Mouse (Mus musculus) mouse embryonic stem cell (cell line): ENCODE results near the gene Sowaha.

ENCODE experiments used
- in situ Hi-C, 2 experiments: fragments of 300-500 bp; cut with MboI; formaldehyde crosslinking; loops; 1 replicate in 1 of 2; 3 replicates in 1 of 2; pipeline ENCODE4 v1.14.3; 2019 to 2020; ENCODE audit warnings: low sequenced_read_pairs in 2 of 2, low pct_unique_long_range_greater_than_20kb in 1 of 2, mixed read lengths in 1 of 2; ENCODE audit not compliant: unreplicated experiment in 1 of 2

The Sowaha gene

DNA sequence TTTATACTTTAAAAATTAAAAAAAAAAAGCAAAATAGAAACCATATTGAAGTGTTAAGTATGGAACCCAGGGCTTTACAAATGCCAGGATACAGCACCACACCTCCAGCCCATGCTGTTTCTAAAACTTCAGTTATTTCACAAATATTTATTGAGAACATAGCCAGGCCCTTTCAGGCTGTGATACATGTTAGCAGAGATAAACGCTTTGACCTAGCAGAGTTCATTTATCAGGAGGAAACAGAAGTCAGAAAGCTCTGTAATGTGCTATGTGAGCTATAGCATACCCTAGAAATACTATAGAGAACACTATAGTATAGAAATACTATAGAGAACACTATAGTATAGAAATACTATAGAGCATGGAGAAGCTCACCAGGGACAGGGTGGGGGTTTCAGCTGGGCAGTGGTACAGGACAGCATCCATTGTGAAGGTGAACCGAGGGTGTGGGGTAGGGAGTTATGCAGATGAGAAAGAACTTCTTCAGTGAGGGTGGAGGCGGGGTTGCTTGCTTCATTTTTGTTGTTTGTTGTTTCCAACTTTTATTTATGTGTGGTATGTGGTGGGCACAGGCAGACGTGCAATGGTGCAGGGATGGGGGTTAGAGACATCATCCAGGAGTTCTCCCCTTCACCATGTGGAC is 1.1 kb upstream of the Sowaha start:
- in situ Hi-C loops = no loop called here

DNA sequence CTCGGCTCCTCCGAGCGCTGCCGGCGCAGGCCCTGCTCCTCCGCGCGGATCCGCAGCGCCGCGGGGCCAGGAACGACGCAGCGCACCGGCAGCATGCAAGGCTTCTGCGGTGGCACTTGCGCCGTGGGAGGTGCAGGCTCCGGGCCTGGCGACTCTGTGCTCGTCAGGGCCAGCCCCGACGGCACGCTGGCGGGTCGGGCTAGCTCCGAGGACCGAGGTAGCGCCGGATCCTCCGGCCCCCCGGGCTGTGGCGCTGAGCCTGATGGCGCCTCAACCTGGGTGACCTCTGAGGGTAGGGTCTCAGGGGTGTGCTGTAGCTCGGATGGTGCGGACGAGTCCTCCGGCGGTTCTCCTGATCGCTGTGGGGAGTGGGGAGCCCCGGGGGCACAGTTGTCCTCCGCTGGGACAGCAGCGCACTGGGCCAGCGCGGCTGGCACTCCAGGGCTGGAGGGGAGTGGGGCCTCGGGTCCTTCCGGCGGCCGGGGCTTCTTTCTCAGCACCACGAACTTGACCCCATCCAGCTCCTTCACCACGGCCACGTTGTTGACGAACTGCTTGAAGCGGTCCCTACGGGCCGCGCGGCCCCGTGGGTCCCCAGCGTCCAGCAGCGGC is 797 bp downstream of the Sowaha start:
- in situ Hi-C loops = loop anchor here in 1 of 2 experiments (5.0 kb wide), 1 partner anchor 143 kb away; no protein-coding TSS in a partner anchor

- in situ Hi-C loops = loop anchor here in 1 of 2 experiments (5.0 kb wide), 1 partner anchor 144 kb away; no protein-coding TSS in a partner anchor
Observed at GRCm38 (mm10) chr11:53478383-53479170, 1.5 kb downstream of the Sowaha start.

- in situ Hi-C loops = loop anchor here in 1 of 2 experiments (5.0 kb wide), 1 partner anchor 144 kb away; no protein-coding TSS in a partner anchor
Observed at GRCm38 (mm10) chr11:53477833-53478232, 2.2 kb downstream of the Sowaha start.

GRCm38 (mm10) chr11:53475620-53476019 is 4.5 kb downstream of the Sowaha start:
- in situ Hi-C loops = loop anchor here in 1 of 2 experiments (5.0 kb wide), 1 partner anchor 147 kb away; no protein-coding TSS in a partner anchor

- in situ Hi-C loops = no loop called here
Observed at GRCm38 (mm10) chr11:53472709-53473108, 7.4 kb downstream of the Sowaha start.

- in situ Hi-C loops = no loop called here
Observed at GRCm38 (mm10) chr11:53469968-53470695, 9.9 kb downstream of the Sowaha start, which contains the start of gene Gm9837. Gene Gm9837 (minus strand): TSS chr11:53470479.

DNA sequence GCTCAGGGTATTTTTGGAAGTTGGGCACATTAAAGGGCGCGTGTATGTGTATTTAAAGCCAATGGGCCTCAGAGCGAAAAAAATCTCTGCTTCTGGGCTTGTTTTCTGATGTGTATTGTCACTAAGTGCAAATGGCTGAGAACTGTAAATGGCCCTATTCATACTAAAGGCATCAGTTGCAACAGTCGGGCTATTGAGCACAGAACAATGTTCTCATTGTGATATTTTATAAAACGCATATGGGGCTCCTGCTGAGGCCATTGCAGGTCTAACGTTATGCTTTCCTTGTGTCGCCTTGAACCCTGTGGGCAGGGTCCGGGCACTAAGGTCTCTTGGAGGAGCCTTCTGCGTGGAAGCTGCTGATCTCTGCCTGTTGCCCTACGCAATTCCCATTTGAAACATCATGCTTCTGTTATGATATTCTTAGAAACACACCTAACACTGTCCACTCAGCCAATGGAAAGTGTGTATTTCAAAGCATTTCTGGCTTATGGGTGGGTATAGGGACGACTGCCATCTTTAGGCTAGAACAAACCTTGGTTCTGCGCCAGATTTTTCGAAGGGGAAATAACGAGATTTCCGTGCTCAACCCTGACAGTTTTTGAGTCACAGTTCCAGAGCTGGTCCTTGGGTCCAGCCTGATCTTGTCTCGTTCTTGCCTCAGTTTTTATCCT is 10.6 kb downstream of the Sowaha start:
- in situ Hi-C loops = no loop called here

DNA sequence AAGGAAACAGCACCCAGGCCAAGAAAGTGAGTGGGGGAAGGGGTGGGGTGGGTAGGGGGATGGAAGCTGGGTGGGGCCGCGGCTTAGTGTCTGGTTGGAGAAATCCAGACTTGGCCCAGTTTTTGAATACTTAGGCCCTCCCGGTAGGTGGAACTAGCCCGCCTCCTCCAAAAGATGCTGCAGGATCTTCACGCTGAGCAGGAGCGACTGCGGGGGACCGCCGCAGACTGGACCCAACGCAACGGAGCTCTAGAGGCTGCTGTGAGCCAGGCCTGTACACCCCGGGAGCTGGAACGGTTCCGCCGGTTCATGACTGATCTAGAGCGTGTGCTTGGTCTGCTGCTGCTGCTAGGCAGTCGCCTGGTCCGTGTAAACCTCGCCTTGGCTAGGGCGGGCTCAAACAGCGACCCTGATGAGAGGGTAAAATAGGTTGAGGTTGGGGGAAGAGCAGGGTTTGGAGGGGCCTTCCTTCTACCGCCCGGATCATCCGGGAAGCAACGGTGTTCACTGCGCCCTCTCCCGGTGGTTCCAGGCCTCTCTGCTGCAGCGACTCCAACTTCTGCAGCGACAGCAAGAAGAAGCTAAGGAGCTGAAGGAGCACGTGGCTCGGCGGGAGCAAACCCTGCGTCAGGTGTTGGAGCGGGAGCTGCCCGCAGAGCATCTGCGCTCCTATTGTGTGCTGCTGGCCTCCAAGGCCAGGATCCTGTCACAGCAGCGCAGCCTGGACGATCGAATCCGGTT is 13.7 kb downstream of the Sowaha start:
- in situ Hi-C loops = no loop called here

- in situ Hi-C loops = no loop called here
Observed at GRCm38 (mm10) chr11:53463551-53464424, 16.3 kb downstream of the Sowaha start.

- in situ Hi-C loops = no loop called here
Observed at GRCm38 (mm10) chr11:53461727-53462126, 18.3 kb downstream of the Sowaha start.

DNA sequence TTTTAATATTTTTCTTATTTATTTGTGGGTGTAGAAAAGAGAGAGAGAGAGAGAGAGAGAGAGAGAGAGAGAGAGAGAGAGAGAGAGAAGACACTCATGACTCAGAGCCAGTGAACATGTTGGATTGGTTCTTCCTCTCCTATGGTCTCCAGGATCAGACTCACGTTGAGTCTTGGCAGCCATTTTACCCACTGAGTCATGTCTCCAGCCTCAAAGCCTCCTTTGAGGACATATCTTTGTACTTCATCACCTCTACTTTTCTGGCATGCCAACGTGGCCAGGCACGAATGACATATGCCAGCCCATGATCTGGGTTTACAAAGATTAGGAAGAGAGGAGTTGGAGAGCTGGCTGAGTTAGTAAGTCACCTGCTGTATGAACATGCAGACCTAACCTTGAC is 19.9 kb downstream of the Sowaha start:
- in situ Hi-C loops = no loop called here

- in situ Hi-C loops = no loop called here
Observed at GRCm38 (mm10) chr11:53458996-53459395, 21.1 kb downstream of the Sowaha start.

- in situ Hi-C loops = no loop called here
Observed at GRCm38 (mm10) chr11:53457372-53457954, 22.6 kb downstream of the Sowaha start.

DNA sequence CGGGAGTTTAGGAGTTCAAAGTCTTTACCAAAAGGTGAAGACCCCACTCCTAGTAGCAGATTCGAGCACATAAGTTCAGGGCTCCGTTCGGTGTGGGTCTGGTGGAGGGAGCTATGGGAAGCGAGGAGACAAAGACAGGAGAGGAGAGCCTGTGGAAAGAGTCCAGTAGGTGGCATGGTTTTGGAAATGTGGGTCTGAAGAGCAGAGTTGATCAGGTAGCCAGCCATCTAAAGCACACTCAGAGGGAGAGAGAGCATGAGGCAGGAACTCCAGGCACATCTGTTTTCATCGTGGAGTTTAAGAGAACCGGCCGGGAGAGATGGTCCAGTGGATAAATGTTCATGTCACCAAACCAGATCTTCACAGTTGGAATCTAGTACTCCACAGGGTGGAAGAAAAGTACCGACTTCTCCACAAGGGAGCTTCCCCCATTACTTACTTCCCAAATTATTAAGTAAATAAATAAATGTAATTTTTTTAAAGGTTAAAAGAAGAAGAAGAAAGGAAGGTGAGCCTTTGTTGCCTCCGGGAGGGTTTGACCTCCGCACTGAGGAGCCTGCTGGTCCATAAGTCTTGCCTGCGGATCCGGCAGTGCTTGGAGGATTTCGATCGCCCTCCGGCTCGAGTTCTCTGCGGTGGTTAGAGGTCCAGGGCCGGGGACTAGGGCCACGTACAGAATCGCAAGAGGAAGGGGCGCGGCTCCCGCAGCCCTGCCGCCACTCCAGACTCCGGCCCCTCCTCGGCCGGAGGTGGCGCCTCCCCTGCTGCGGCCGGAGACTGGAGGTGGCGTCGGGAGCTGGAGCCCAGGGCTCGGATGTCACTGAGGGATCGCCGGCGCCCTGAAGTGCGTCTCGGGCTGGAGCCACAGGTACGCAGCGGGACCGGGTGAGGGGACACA is 23.4 kb downstream of the Sowaha start, which contains the start of the genes Gm10447 and Shroom1:
Gene Gm10447, minus strand, starts transcription at position 637 of the 898 bp plus-strand sequence.
Gene Shroom1, plus strand, starts transcription at position 732 of the 898 bp plus-strand sequence.
- in situ Hi-C loops = no loop called here
